35 mouse cellular contexts compared by ENCODE assay signal in the genomic region with DNA sequence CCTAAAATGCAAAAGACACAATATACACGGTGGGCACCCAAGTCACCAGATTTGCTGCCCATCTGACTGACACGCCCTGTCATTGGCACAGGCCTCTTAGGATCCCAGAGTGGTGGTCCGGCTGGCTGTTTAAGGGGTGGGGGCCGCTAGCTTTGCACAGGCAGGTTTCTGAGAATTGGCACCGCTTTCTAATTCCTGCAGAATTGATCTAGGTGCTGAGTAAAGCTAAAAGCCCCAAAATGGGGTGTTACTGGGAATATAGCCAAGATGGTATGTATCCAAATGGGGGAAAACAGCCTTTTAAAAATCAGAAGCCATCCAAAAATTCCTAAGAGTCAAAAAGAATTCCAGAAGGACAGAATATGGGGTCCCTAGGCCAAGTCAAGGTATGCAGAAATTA. TPM values are rescaled to one million over a fixed set of nuclear protein-coding genes. Genes with fewer than 3 reads are reported as not detected.
DNase-seq lines count a peak whose midpoint lies in the region; ATAC-seq lines count a peak whose summit lies in the region.
"Had no signal": no experiment of that assay in that cellular context is flagged by ENCODE, and none has a peak within 500 bp of the region (broad histone marks: within the 10 kb centered on the region; RNA-seq: fewer than 3 reads in every experiment).

No protein-coding gene starts in this region.

- H3K4me2 ChIP-seq in neural tube, embryonic 15.5 days = no peak overlapping the region
- H3K4me2 ChIP-seq in forebrain, embryonic 11.5 days (ENCODE audit: low read depth, low read length, severe bottlenecking) = peak overlapping the region; percentile 63
- peak overlapping the region; percentile 63 for H3K4me2 ChIP-seq in forebrain, embryonic 16.5 days (ENCODE audit: low read length)
- H3K4me2 ChIP-seq: hindbrain, embryonic 13.5 days; limb, embryonic 15.5 days had no signal

- no peaks in the 10 kb centered on the region for H3K36me3 ChIP-seq in neural tube, embryonic 15.5 days
- H3K36me3 ChIP-seq in forebrain, embryonic 11.5 days (ENCODE audit: control insufficient read depth, insufficient read depth, low read length) = no peaks in the 10 kb centered on the region
- H3K36me3 ChIP-seq in forebrain, embryonic 16.5 days (ENCODE audit: control insufficient read depth, insufficient read depth) = no peaks in the 10 kb centered on the region
- H3K36me3 ChIP-seq: heart, embryonic 10.5 days; hindbrain, embryonic 13.5 days; limb, embryonic 10.5 days; limb, embryonic 15.5 days had no signal

- no peak for ATAC-seq in neural tube, embryonic 15.5 days (ENCODE audit: low FRiP score)
- no peak for ATAC-seq in forebrain, embryonic 11.5 days (replicated peaks; ENCODE audit: low FRiP score)
- ATAC-seq in forebrain, embryonic 16.5 days = no peak
- ATAC-seq: intestine, postnatal 0 days had no signal

- H3K4me3 ChIP-seq in neural tube, embryonic 15.5 days (replicated peaks) = no peak overlapping the region
- peak overlapping the region; percentile 52 for H3K4me3 ChIP-seq in forebrain, embryonic 11.5 days (ENCODE audit: low read depth, low read length)
- H3K4me3 ChIP-seq in forebrain, embryonic 16.5 days (replicated peaks; ENCODE audit: low read length) = peak overlapping the region; percentile 49
- H3K4me3 ChIP-seq: erythroblast, embryonic 14.5 days; heart, embryonic 10.5 days; hindbrain, embryonic 13.5 days; limb, embryonic 10.5 days; limb, embryonic 15.5 days had no signal

- WGBS in neural tube, embryonic 15.5 days = 10% methylated on average over 5 of the region's 5 CpGs
- WGBS in forebrain, embryonic 11.5 days = 20% methylated on average over 5 of the region's 5 CpGs
- 17% methylated on average over 5 of the region's 5 CpGs for WGBS in forebrain, embryonic 16.5 days

- H3K27me3 ChIP-seq in neural tube, embryonic 15.5 days (replicated peaks) = peaks cover 94% of the 10 kb centered on the region
- H3K27me3 ChIP-seq in forebrain, embryonic 11.5 days (ENCODE audit: control insufficient read depth, insufficient read depth, low read length) = peaks cover 82% of the 10 kb centered on the region
- H3K27me3 ChIP-seq in forebrain, embryonic 16.5 days (replicated peaks; ENCODE audit: control insufficient read depth, insufficient read depth, low read length) = peaks cover 37% of the 10 kb centered on the region

- H3K27ac ChIP-seq in neural tube, embryonic 15.5 days (replicated peaks) = no peak overlapping the region
- H3K27ac ChIP-seq in forebrain, embryonic 11.5 days (ENCODE audit: low read depth, low read length) = no peak overlapping the region
- H3K27ac ChIP-seq in forebrain, embryonic 16.5 days (ENCODE audit: low read length) = peak overlapping the region; percentile 51; the same call in 1 of the 2 replicates
- H3K27ac ChIP-seq: heart, embryonic 10.5 days; hindbrain, embryonic 13.5 days; limb, embryonic 10.5 days; limb, embryonic 15.5 days; liver, embryonic 14.5 days had no signal

- H3K4me1 ChIP-seq in neural tube, embryonic 15.5 days = peaks cover 26% of the 10 kb centered on the region
- peaks cover 16% of the 10 kb centered on the region for H3K4me1 ChIP-seq in forebrain, embryonic 11.5 days (replicated peaks; ENCODE audit: control insufficient read depth, insufficient read depth, low read length)
- H3K4me1 ChIP-seq in forebrain, embryonic 16.5 days (replicated peaks; ENCODE audit: control insufficient read depth, insufficient read depth, low read length) = peaks cover 41% of the 10 kb centered on the region

- no peak overlapping the region for H3K9ac ChIP-seq in neural tube, embryonic 15.5 days (replicated peaks)
- H3K9ac ChIP-seq in forebrain, embryonic 11.5 days (ENCODE audit: low read length) = peak overlapping the region; percentile 91
- H3K9ac ChIP-seq in forebrain, embryonic 16.5 days (replicated peaks; ENCODE audit: low read depth, low read length) = peak overlapping the region; percentile 45
- H3K9ac ChIP-seq: hindbrain, embryonic 13.5 days; limb, embryonic 15.5 days; liver, embryonic 14.5 days had no signal

- no peaks in the 10 kb centered on the region for H3K9me3 ChIP-seq in neural tube, embryonic 15.5 days (replicated peaks)
- no peaks in the 10 kb centered on the region for H3K9me3 ChIP-seq in forebrain, embryonic 11.5 days (ENCODE audit: control insufficient read depth, low read length)
- H3K9me3 ChIP-seq in forebrain, embryonic 16.5 days (ENCODE audit: control insufficient read depth, low read length) = no peaks in the 10 kb centered on the region
- H3K9me3 ChIP-seq: heart, embryonic 10.5 days; hindbrain, embryonic 13.5 days; limb, embryonic 10.5 days; limb, embryonic 15.5 days had no signal

- peak; percentile 42 for DNase-seq in neural tube, embryonic 10.5 days (ENCODE audit: extremely low spot score, low spot score)
- no peak for DNase-seq in forebrain, embryonic 11.5 days (ENCODE audit: low spot score)
- no peak for DNase-seq in cerebellum, postnatal 10 days
- no peak for DNase-seq in adrenal gland, postnatal 4 days (ENCODE audit: low spot score in 2 of 2)
- DNase-seq in cerebellum, adult 8-10 months = no peak
- DNase-seq: adrenal gland, postnatal 25 days; B cell, adult 2 months; cerebellum, adult 18-20 months; cerebellum, postnatal 36 days; gastrocnemius, postnatal 14 days; heart, adult 11 months; heart, postnatal 36 days; kidney, adult 9 months; kidney, postnatal 14 days; layer of hippocampus, adult 9-11 months; lung, adult 2 months; lung, postnatal 14 days; spleen, adult 18-20 months; thymus, postnatal 36 days had no signal

RNA-seq across cellular contexts. Expression of a gene that starts 2.0 kb away (rescaled TPM):
- polyA plus RNA-seq in neural tube, embryonic 15.5 days (2015; fragmentation: Nextera tagmentation; extraction: Ambion mirVana) = not detected in 2 replicates
- polyA plus RNA-seq in forebrain, embryonic 11.5 days (2014; fragmentation: Nextera tagmentation; extraction: Ambion mirVana) = 5.8 and 6.0 TPM in 2 replicates
- 0.89 and 1.0 TPM in 2 replicates for polyA plus RNA-seq in forebrain, embryonic 16.5 days (2015; fragmentation: Nextera tagmentation; extraction: Ambion mirVana)
- not detected for total RNA-seq in adrenal gland, postnatal 4 days (2021)
- total RNA-seq: adrenal gland, adult 18-20 months; adrenal gland, postnatal 25 days; gastrocnemius, postnatal 14 days; heart, postnatal 36 days had no signal
- polyA plus RNA-seq: embryonic facial prominence, embryonic 14.5 days; erythroblast, embryonic 14.5 days; heart, embryonic 10.5 days; heart, embryonic 16.5 days; hindbrain, embryonic 13.5 days; intestine, postnatal 0 days; limb, embryonic 10.5 days; limb, embryonic 15.5 days; liver, embryonic 14.5 days; lung, adult 2 months; neural tube, embryonic 14.5 days; stomach, embryonic 16.5 days had no signal

RNA-seq across cellular contexts. Expression of a gene that starts 51.1 kb away (rescaled TPM):
- 0.14 and 0.27 TPM in 2 replicates for polyA plus RNA-seq in neural tube, embryonic 15.5 days (2015; fragmentation: Nextera tagmentation; extraction: Ambion mirVana)
- not detected in 2 replicates for polyA plus RNA-seq in forebrain, embryonic 11.5 days (2014; fragmentation: Nextera tagmentation; extraction: Ambion mirVana)
- not detected in 2 replicates for polyA plus RNA-seq in forebrain, embryonic 16.5 days (2015; fragmentation: Nextera tagmentation; extraction: Ambion mirVana)
- total RNA-seq in adrenal gland, postnatal 4 days (2021) = not detected
- total RNA-seq: adrenal gland, adult 18-20 months; adrenal gland, postnatal 25 days; gastrocnemius, postnatal 14 days; heart, postnatal 36 days; left cerebral cortex, postnatal 10 days had no signal
- polyA plus RNA-seq: brain, embryonic 14.5 days; erythroblast, embryonic 14.5 days; heart, embryonic 10.5 days; heart, embryonic 16.5 days; hindbrain, embryonic 13.5 days; intestine, postnatal 0 days; limb, embryonic 10.5 days; limb, embryonic 15.5 days; liver, embryonic 14.5 days; lung, adult 2 months; neural tube, embryonic 14.5 days; stomach, embryonic 16.5 days had no signal
